Mouse (Mus musculus): ENCODE data around the gene Cdca5. TPM values are rescaled to one million over a fixed set of nuclear protein-coding genes. Genes with fewer than 3 reads are reported as not detected.
"Not testable (repeated sequence)": the region's sequence is repeated elsewhere in the genome, so short reads cannot be mapped to it uniquely, and the experiment has no call there.

Gene Cdca5
- polyA plus RNA-seq (2014; fragmentation: Nextera tagmentation; extraction: Ambion mirVana), result 60.5 and 63.8 TPM in 2 replicates

GRCm38 (mm10) chr19:6084478-6085248, at the start of gene Cdca5, which contains the start of gene Zfpl1:
Gene Cdca5, plus strand, starts transcription at chr19:6084983.
Gene Zfpl1, minus strand, starts transcription at chr19:6084956.
- Histone ChIP-seq H3K4me2 (ENCODE audit: low read depth, severe bottlenecking) (peak within 1 kb of the TSS; percentile 95), H3K9me3 (ENCODE audit: control insufficient read depth, low read length) (no peaks in the 10 kb centered on the region), H3K27ac (replicated peaks; ENCODE audit: low read depth, low read length) (0 out of 2 replicates have a peak within 1 kb of the TSS, but pooled peaks have one; percentile 18), H3K36me3 (ENCODE audit: control insufficient read depth, insufficient read depth, low read length) (peaks cover 9% of the 10 kb centered on the region), H3K4me1 (ENCODE audit: control insufficient read depth, insufficient read depth, low read length) (peaks cover 7% of the 10 kb centered on the region), H3K27me3 (ENCODE audit: control insufficient read depth, insufficient read depth, low read length) (no peaks in the 10 kb centered on the region), H3K4me3 (ENCODE audit: low read depth, low read length) (peak within 1 kb of the TSS; percentile 81), H3K9ac (ENCODE audit: low read length) (peak within 1 kb of the TSS; percentile 76)
- ATAC-seq (ENCODE audit: insufficient number of reproducible peaks, low FRiP score, low TSS enrichment, low read depth) (peak; percentile 69), DNase-seq (ENCODE audit: low spot score) (peak; percentile 98)
- under 1% methylated on average over 58 of the region's 58 CpGs for WGBS

GRCm38 (mm10) chr19:6035966-6036585, 48.7 kb upstream of the Cdca5 start:
- DNase-seq (ENCODE audit: low spot score) (no peak), ATAC-seq (ENCODE audit: insufficient number of reproducible peaks, low FRiP score, low TSS enrichment, low read depth) (no peak)
- no peak overlapping the region for H3K9ac ChIP-seq (ENCODE audit: low read length)
- H3K4me1 ChIP-seq (ENCODE audit: control insufficient read depth, insufficient read depth, low read length), result no peaks in the 10 kb centered on the region
- 77% methylated on average over 9 of the region's 9 CpGs for WGBS
- no peak overlapping the region for H3K27ac ChIP-seq (replicated peaks; ENCODE audit: low read depth, low read length)
- no peaks in the 10 kb centered on the region for H3K27me3 ChIP-seq (ENCODE audit: control insufficient read depth, insufficient read depth, low read length)
- H3K9me3 ChIP-seq (ENCODE audit: control insufficient read depth, low read length), result no peaks in the 10 kb centered on the region
- no peak overlapping the region for H3K4me2 ChIP-seq (ENCODE audit: low read depth, severe bottlenecking)
- H3K4me3 ChIP-seq (ENCODE audit: low read depth, low read length), result no peak overlapping the region
- no peaks in the 10 kb centered on the region for H3K36me3 ChIP-seq (ENCODE audit: control insufficient read depth, insufficient read depth, low read length)

GRCm38 (mm10) chr19:6037695-6038094, 47.1 kb upstream of the Cdca5 start:
- H3K27ac ChIP-seq (replicated peaks; ENCODE audit: low read depth, low read length), result no peak overlapping the region
- ATAC-seq (ENCODE audit: insufficient number of reproducible peaks, low FRiP score, low TSS enrichment, low read depth), result no peak
- no peak for DNase-seq (ENCODE audit: low spot score)
- H3K36me3 ChIP-seq (ENCODE audit: control insufficient read depth, insufficient read depth, low read length), result no peaks in the 10 kb centered on the region
- H3K9ac ChIP-seq (ENCODE audit: low read length), result no peak overlapping the region
- no peaks in the 10 kb centered on the region for H3K4me1 ChIP-seq (ENCODE audit: control insufficient read depth, insufficient read depth, low read length)
- H3K27me3 ChIP-seq (ENCODE audit: control insufficient read depth, insufficient read depth, low read length), result no peaks in the 10 kb centered on the region
- H3K9me3 ChIP-seq (ENCODE audit: control insufficient read depth, low read length), result no peaks in the 10 kb centered on the region
- no peak overlapping the region for H3K4me3 ChIP-seq (ENCODE audit: low read depth, low read length)
- no peak overlapping the region for H3K4me2 ChIP-seq (ENCODE audit: low read depth, severe bottlenecking)

- Histone ChIP-seq H3K27ac (replicated peaks; ENCODE audit: low read depth, low read length) (no peak overlapping the region), H3K4me1 (ENCODE audit: control insufficient read depth, insufficient read depth, low read length) (no peaks in the 10 kb centered on the region), H3K4me3 (ENCODE audit: low read depth, low read length) (no peak overlapping the region), H3K4me2 (ENCODE audit: low read depth, severe bottlenecking) (no peak overlapping the region), H3K9me3 (ENCODE audit: control insufficient read depth, low read length) (no peaks in the 10 kb centered on the region), H3K9ac (ENCODE audit: low read length) (no peak overlapping the region), H3K27me3 (ENCODE audit: control insufficient read depth, insufficient read depth, low read length) (no peaks in the 10 kb centered on the region), H3K36me3 (ENCODE audit: control insufficient read depth, insufficient read depth, low read length) (no peaks in the 10 kb centered on the region)
- 83% methylated on average over 7 of the region's 7 CpGs for WGBS
- no peak for DNase-seq (ENCODE audit: low spot score)
- ATAC-seq (ENCODE audit: insufficient number of reproducible peaks, low FRiP score, low TSS enrichment, low read depth), result no peak
These were observed 46.5 kb upstream of the Cdca5 start for GRCm38 (mm10) chr19:6038326-6038725.

- Histone ChIP-seq H3K9me3 (ENCODE audit: control insufficient read depth, low read length) (no peaks in the 10 kb centered on the region), H3K4me2 (ENCODE audit: low read depth, severe bottlenecking) (no peak overlapping the region), H3K4me1 (ENCODE audit: control insufficient read depth, insufficient read depth, low read length) (no peaks in the 10 kb centered on the region), H3K27me3 (ENCODE audit: control insufficient read depth, insufficient read depth, low read length) (no peaks in the 10 kb centered on the region), H3K27ac (replicated peaks; ENCODE audit: low read depth, low read length) (no peak overlapping the region), H3K4me3 (ENCODE audit: low read depth, low read length) (no peak overlapping the region), H3K36me3 (ENCODE audit: control insufficient read depth, insufficient read depth, low read length) (no peaks in the 10 kb centered on the region), H3K9ac (ENCODE audit: low read length) (no peak overlapping the region)
- DNase-seq (ENCODE audit: low spot score) (no peak), ATAC-seq (ENCODE audit: insufficient number of reproducible peaks, low FRiP score, low TSS enrichment, low read depth) (no peak)
These were observed 44.8 kb upstream of the Cdca5 start for GRCm38 (mm10) chr19:6040002-6040401.

GRCm38 (mm10) chr19:6042293-6042692, 42.5 kb upstream of the Cdca5 start:
- H3K36me3 ChIP-seq (ENCODE audit: control insufficient read depth, insufficient read depth, low read length), result no peaks in the 10 kb centered on the region
- 82% methylated on average over 9 of the region's 9 CpGs for WGBS
- peaks cover 3% of the 10 kb centered on the region; the same call in 1 of the 2 replicates for H3K4me1 ChIP-seq (ENCODE audit: control insufficient read depth, insufficient read depth, low read length)
- no peak overlapping the region for H3K4me2 ChIP-seq (ENCODE audit: low read depth, severe bottlenecking)
- H3K27me3 ChIP-seq (ENCODE audit: control insufficient read depth, insufficient read depth, low read length), result no peaks in the 10 kb centered on the region
- no peaks in the 10 kb centered on the region for H3K9me3 ChIP-seq (ENCODE audit: control insufficient read depth, low read length)
- no peak overlapping the region for H3K9ac ChIP-seq (ENCODE audit: low read length)
- no peak overlapping the region for H3K27ac ChIP-seq (replicated peaks; ENCODE audit: low read depth, low read length)
- no peak overlapping the region for H3K4me3 ChIP-seq (ENCODE audit: low read depth, low read length)
- DNase-seq (ENCODE audit: low spot score) (no peak), ATAC-seq (ENCODE audit: insufficient number of reproducible peaks, low FRiP score, low TSS enrichment, low read depth) (no peak)

- not testable (repeated sequence) for H3K27ac ChIP-seq (replicated peaks; ENCODE audit: low read depth, low read length); H3K36me3 ChIP-seq (ENCODE audit: control insufficient read depth, insufficient read depth, low read length); DNase-seq (ENCODE audit: low spot score); ATAC-seq (ENCODE audit: insufficient number of reproducible peaks, low FRiP score, low TSS enrichment, low read depth); H3K4me1 ChIP-seq (ENCODE audit: control insufficient read depth, insufficient read depth, low read length); H3K9me3 ChIP-seq (ENCODE audit: control insufficient read depth, low read length); H3K4me3 ChIP-seq (ENCODE audit: low read depth, low read length); H3K4me2 ChIP-seq (ENCODE audit: low read depth, severe bottlenecking); H3K27me3 ChIP-seq (ENCODE audit: control insufficient read depth, insufficient read depth, low read length); H3K9ac ChIP-seq (ENCODE audit: low read length)
- 83% methylated on average over 4 of the region's 4 CpGs for WGBS
These were observed 40.7 kb upstream of the Cdca5 start for GRCm38 (mm10) chr19:6044102-6044501.

- ATAC-seq (ENCODE audit: insufficient number of reproducible peaks, low FRiP score, low TSS enrichment, low read depth) (no peak; the same call in 1 of the 2 replicates), DNase-seq (ENCODE audit: low spot score) (no peak)
- peak overlapping the region; percentile 92 for H3K9ac ChIP-seq (ENCODE audit: low read length)
- H3K27me3 ChIP-seq (ENCODE audit: control insufficient read depth, insufficient read depth, low read length), result no peaks in the 10 kb centered on the region
- H3K27ac ChIP-seq (replicated peaks; ENCODE audit: low read depth, low read length), result peak overlapping the region; percentile 97
- H3K4me3 ChIP-seq (ENCODE audit: low read depth, low read length), result peak overlapping the region; percentile 93
- peak overlapping the region; percentile 96 for H3K4me2 ChIP-seq (ENCODE audit: low read depth, severe bottlenecking)
- 23% methylated on average over 20 of the region's 20 CpGs for WGBS
- peaks cover 17% of the 10 kb centered on the region for H3K36me3 ChIP-seq (ENCODE audit: control insufficient read depth, insufficient read depth, low read length)
- H3K9me3 ChIP-seq (ENCODE audit: control insufficient read depth, low read length), result no peaks in the 10 kb centered on the region
- peaks cover 8% of the 10 kb centered on the region for H3K4me1 ChIP-seq (ENCODE audit: control insufficient read depth, insufficient read depth, low read length)
These were observed 39.2 kb upstream of the Cdca5 start for GRCm38 (mm10) chr19:6045366-6046293.

Data from limb, embryonic 11.5 days (tissue).